Mouse (Mus musculus): ENCODE measurements around the gene Atp5g2. TPM values are rescaled to one million over a fixed set of nuclear protein-coding genes. Genes with fewer than 3 reads are reported as not detected.

Gene Atp5g2
- total RNA-seq, 2 experiments from 2014 or later: 9.7 to 9.8 TPM

DNA sequence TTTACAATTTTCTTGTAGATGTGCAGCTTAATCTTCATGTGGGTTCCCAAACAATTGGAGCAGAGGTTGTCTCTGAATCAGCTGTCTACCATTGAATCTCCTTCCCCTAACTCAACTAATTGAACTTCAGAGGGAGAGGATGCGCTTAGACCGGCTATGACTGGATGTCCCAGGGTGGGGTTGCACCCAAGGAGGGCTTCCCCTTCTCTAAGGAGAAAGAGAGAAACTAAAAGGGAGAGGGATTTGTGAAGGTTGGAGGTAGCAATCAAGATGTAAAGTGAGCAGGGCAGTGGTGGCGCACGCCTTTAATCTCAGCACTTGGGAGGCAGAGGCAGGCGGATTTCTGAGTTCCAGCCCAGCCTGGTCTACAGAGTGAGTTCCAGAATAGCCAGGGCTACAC is 52.7 kb downstream of the Atp5g2 start:
- intact Hi-C loops (cut with DNase I): no loop called here
- no peak for DNase-seq (ENCODE audit: extremely low spot score in 1 of 2, low spot score in 2 of 2)

DNA sequence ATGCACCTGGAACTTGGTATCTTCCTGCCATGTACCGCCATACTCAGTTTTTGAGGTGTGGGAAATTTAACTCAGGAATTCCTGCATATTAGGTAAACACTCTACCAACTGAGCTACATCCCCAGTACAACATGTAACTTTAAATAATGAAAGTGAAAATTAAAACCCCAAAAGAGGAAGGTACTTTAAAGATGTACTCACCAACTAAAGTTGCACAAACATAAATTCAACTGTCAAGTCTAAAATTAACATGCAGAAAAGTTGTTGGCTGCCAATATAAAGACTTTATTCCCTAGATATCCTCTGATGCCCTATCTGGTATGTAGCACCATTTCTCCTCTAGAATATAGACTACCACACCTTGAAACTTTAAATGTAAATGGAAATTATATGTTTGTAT is 54.5 kb downstream of the Atp5g2 start:
- intact Hi-C loops (cut with DNase I): no loop called here
- no peak for DNase-seq (ENCODE audit: extremely low spot score in 1 of 2, low spot score in 2 of 2)

DNA sequence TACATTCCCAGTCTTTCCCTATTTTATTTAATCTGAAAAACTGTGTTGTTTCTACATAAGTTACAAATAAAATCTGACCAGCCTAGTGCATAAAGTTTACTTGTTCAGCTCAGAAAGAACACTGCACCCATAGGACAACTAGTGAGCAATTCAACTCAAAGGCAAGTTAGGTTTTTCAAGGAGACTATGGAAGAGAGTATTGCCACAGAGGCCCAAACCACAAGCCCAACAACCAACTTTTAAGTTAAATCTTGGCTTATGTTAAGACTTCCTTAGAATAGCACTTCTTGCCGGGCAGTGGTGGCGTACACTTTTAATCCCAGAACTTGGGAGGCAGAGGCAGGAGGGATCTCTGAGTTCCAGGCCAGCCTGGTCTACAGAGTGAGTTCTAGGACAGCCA is 56.0 kb downstream of the Atp5g2 start:
- intact Hi-C loops (cut with DNase I): no loop called here
- no peak for DNase-seq (ENCODE audit: extremely low spot score in 1 of 2, low spot score in 2 of 2)

DNA sequence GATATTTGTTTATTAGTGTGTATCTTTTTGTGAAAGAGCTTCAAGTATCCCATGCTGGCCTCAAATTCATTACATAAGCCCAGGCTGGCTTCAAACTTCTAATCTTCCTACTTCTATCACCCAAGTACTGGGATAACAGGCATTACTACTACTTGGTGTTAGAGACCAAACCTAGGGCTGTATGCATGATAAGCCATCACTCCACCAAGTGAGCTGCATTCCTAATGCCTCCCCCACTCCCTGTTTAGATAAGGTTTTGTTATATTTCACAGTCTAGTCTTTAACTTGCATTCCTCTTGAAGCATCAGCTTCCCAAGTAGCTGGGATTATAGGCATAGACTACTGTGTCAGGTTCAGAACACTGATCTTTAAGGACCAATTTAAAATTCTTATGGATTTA is 57.9 kb downstream of the Atp5g2 start:
- no peak for DNase-seq (ENCODE audit: extremely low spot score in 1 of 2, low spot score in 2 of 2)
- intact Hi-C loops (cut with DNase I): no loop called here

DNA sequence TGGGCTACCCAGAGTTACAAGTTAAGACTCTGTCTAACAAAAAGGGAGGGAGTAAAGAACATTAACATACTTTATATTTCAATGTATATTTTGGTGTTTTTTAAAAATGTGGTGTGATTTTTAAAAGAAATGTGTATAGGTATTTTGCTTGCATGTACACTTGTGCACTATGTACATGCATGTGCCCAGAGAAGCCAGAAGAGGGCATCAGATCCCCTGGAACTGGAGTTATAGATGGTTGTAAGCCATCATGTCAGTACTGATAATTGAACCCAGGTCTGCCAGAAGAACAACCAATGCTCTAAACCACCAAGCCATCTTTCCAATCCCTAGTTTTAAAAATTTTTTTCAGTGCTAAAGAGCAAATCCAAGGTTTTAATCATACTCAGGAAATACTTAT is 59.2 kb downstream of the Atp5g2 start:
- DNase-seq (ENCODE audit: extremely low spot score in 1 of 2, low spot score in 2 of 2): no peak
- intact Hi-C loops (cut with DNase I): no loop called here

Small RNAs within 50 kb of the gene (microRNA-seq; reads per million reads assigned to microRNA genes)
- not detected for gene Mir688

Other genes starting within 250 kb of the Atp5g2 start
- under 1 TPM in 1 of 2 experiments, not detected in 1; 0.81 TPM for gene Amhr2, start 227.0 kb downstream of the Atp5g2 start, total RNA-seq (2021)
- 10 to 100 TPM; 19.1 to 21.6 TPM for gene Prr13, start 213.3 kb downstream of the Atp5g2 start, total RNA-seq (2021)
- 100 to 1,000 TPM; 457 to 465 TPM for gene Pcbp2, start 201.8 kb downstream of the Atp5g2 start, total RNA-seq (2021)
- gene Gm10337, start 168.6 kb downstream of the Atp5g2 start, total RNA-seq (2021): not detected
- 10 to 100 TPM; 93.0 to 95.6 TPM for gene Map3k12, start 155.3 kb downstream of the Atp5g2 start, total RNA-seq (2021)
- gene Tarbp2, start 154.2 kb downstream of the Atp5g2 start, total RNA-seq (2021): 10 to 100 TPM; 40.8 to 42.5 TPM
- gene Npff, start 147.4 kb downstream of the Atp5g2 start, total RNA-seq (2021): 1 to 10 TPM; 3.4 to 4.2 TPM
- gene Gm28047, start 47.3 kb downstream of the Atp5g2 start, total RNA-seq (2021): 1 to 10 TPM in 1 of 2 experiments, not detected in 1; 1.2 TPM
- gene Atf7, start 46.9 kb downstream of the Atp5g2 start, total RNA-seq (2021): 10 to 100 TPM; 26.7 to 34.4 TPM
- gene Calcoco1, start 49.8 kb upstream of the Atp5g2 start, total RNA-seq (2021): 10 to 100 TPM; 44.3 to 46.7 TPM
- not detected for gene Hoxc13, start 248.8 kb upstream of the Atp5g2 start, total RNA-seq (2021)

Data from left cerebral cortex, postnatal 10 days (tissue).